Mouse (Mus musculus) spleen, adult 2 months (tissue): ENCODE measurements around the gene Plekhh3.
"Not testable (repeated sequence)": the region's sequence is repeated elsewhere in the genome, so short reads cannot be mapped to it uniquely, and the experiment has no call there.

Source experiments
- CTCF ChIP-seq: fragments of 200-500 bp; IDR thresholded peaks from 2 replicates; pipeline ENCODE4 v1.5.1; 2011; ENCODE audit warnings: mild to moderate bottlenecking, inconsistent platforms; ENCODE audit not compliant: insufficient read depth, insufficient read length, insufficient replicate concordance; ENCODE audit errors: extremely low read depth
- POLR2A ChIP-seq: fragments of 200-500 bp; IDR thresholded peaks from 2 replicates; pipeline ENCODE4 v1.6.1; 2011; ENCODE audit warnings: low read depth, low read length, inconsistent platforms

GRCm38 (mm10) chr11:101160151-101160550, 11.0 kb downstream of the Plekhh3 start:
- TF ChIP-seq POLR2A, CTCF: not testable (repeated sequence)
